Mouse (Mus musculus): ENCODE data around the gene Spx. TPM values are rescaled to one million over a fixed set of nuclear protein-coding genes. Genes with fewer than 3 reads are reported as not detected.

The Spx gene
- total RNA-seq, 2 experiments from 2014 or later: 0.61 to 1.1 TPM

- no peak for ATAC-seq (replicated peaks; ENCODE audit: low FRiP score, low TSS enrichment, poor library complexity, severe bottlenecking)
Measured at GRCm38 (mm10) chr6:142414597-142414996, 1.4 kb downstream of the Spx start.

- ATAC-seq (replicated peaks; ENCODE audit: low FRiP score, low TSS enrichment, poor library complexity, severe bottlenecking): no peak
Measured at GRCm38 (mm10) chr6:142424976-142425375, 11.7 kb downstream of the Spx start.

GRCm38 (mm10) chr6:142429072-142429471, 15.8 kb downstream of the Spx start:
- no peak for ATAC-seq (replicated peaks; ENCODE audit: low FRiP score, low TSS enrichment, poor library complexity, severe bottlenecking)

GRCm38 (mm10) chr6:142451381-142451780, 38.1 kb downstream of the Spx start:
- ATAC-seq (replicated peaks; ENCODE audit: low FRiP score, low TSS enrichment, poor library complexity, severe bottlenecking): no peak

- no peak for ATAC-seq (replicated peaks; ENCODE audit: low FRiP score, low TSS enrichment, poor library complexity, severe bottlenecking)
Measured at GRCm38 (mm10) chr6:142453311-142453710, 40.1 kb downstream of the Spx start.

GRCm38 (mm10) chr6:142455314-142455996, 42.2 kb downstream of the Spx start:
- peak; percentile 55; the same call in 1 of the 2 replicates for ATAC-seq (replicated peaks; ENCODE audit: low FRiP score, low TSS enrichment, poor library complexity, severe bottlenecking)

- ATAC-seq (replicated peaks; ENCODE audit: low FRiP score, low TSS enrichment, poor library complexity, severe bottlenecking): no peak
Measured at GRCm38 (mm10) chr6:142458010-142458409, 44.8 kb downstream of the Spx start.

- no peak for ATAC-seq (replicated peaks; ENCODE audit: low FRiP score, low TSS enrichment, poor library complexity, severe bottlenecking)
Measured at GRCm38 (mm10) chr6:142459017-142459678, 45.9 kb downstream of the Spx start.

- ATAC-seq (replicated peaks; ENCODE audit: low FRiP score, low TSS enrichment, poor library complexity, severe bottlenecking): no peak
Measured at GRCm38 (mm10) chr6:142462194-142462593, 49.0 kb downstream of the Spx start.

Other genes starting within 250 kb of the Spx start
- gene Slco1a6, start 204.9 kb upstream of the Spx start, total RNA-seq (2014; fragmentation: Nextera tagmentation): not detected in 2 replicates
- gene Slco1a6, start 204.9 kb upstream of the Spx start, total RNA-seq (2017): 2.1 TPM in 1 of 2 replicates, not detected in the other
- not detected in 2 replicates for gene Iapp, start 115.0 kb upstream of the Spx start, total RNA-seq (2014; fragmentation: Nextera tagmentation)
- gene Iapp, start 115.0 kb upstream of the Spx start, total RNA-seq (2017): not detected in 2 replicates
- not detected in 2 replicates for gene Slco1a5, start 90.5 kb upstream of the Spx start, total RNA-seq (2014; fragmentation: Nextera tagmentation)
- gene Slco1a5, start 90.5 kb upstream of the Spx start, total RNA-seq (2017): 0.19 TPM in 1 of 2 replicates, not detected in the other
- gene Pyroxd1, start 67.8 kb upstream of the Spx start, total RNA-seq (2014; fragmentation: Nextera tagmentation): 6.4 and 10.9 TPM in 2 replicates
- 15.2 and 21.4 TPM in 2 replicates for gene Pyroxd1, start 67.8 kb upstream of the Spx start, total RNA-seq (2017)
- 51.2 and 71.0 TPM in 2 replicates for gene Recql, start 26.4 kb upstream of the Spx start, total RNA-seq (2014; fragmentation: Nextera tagmentation)
- gene Recql, start 26.4 kb upstream of the Spx start, total RNA-seq (2017): 48.8 and 59.4 TPM in 2 replicates
- 31.0 and 36.3 TPM in 2 replicates for gene Golt1b, start 26.2 kb upstream of the Spx start, total RNA-seq (2014; fragmentation: Nextera tagmentation)
- gene Golt1b, start 26.2 kb upstream of the Spx start, total RNA-seq (2017): 37.5 and 46.9 TPM in 2 replicates
- gene Gys2, start 59.7 kb downstream of the Spx start, total RNA-seq (2014; fragmentation: Nextera tagmentation): not detected in 2 replicates
- gene Gys2, start 59.7 kb downstream of the Spx start, total RNA-seq (2017): not detected in 2 replicates
- 6.7 and 20.9 TPM in 2 replicates for gene Ldhb, start 94.5 kb downstream of the Spx start, total RNA-seq (2014; fragmentation: Nextera tagmentation)
- 1.1 and 2.1 TPM in 2 replicates for gene Ldhb, start 94.5 kb downstream of the Spx start, total RNA-seq (2017)
- gene Kcnj8, start 158.2 kb downstream of the Spx start, total RNA-seq (2014; fragmentation: Nextera tagmentation): not detected in 2 replicates
- 1.1 TPM in 1 of 2 replicates, not detected in the other for gene Kcnj8, start 158.2 kb downstream of the Spx start, total RNA-seq (2017)